Mouse (Mus musculus) adrenal gland, adult 18-20 months (tissue): ENCODE measurements at regions not wholly inside any gene's neighbourhood (a gene's known extent, or its start where the extent isn't known, plus 50 kb on each side); places are given as distances from the start of the nearest gene placed in this dataset.

Source experiments
- DNase-seq, 2 experiments: peaks; one replicate each; pipeline ENCODE4 v3.0.0; 2021 to 2022; ENCODE audit warnings: low spot score in 2 of 2

GRCm38 (mm10) chr3:149331251-149331960, 341.1 kb upstream of the Adgrl2 start:
- DNase-seq: no peak

- no peak for DNase-seq
Observed at GRCm38 (mm10) chr3:149330716-149331115, 340.4 kb upstream of the Adgrl2 start.

GRCm38 (mm10) chr3:149330041-149330440, 339.7 kb upstream of the Adgrl2 start:
- DNase-seq: no peak

- DNase-seq: no peak
Observed at GRCm38 (mm10) chr3:149329615-149330014, 339.3 kb upstream of the Adgrl2 start.

DNA sequence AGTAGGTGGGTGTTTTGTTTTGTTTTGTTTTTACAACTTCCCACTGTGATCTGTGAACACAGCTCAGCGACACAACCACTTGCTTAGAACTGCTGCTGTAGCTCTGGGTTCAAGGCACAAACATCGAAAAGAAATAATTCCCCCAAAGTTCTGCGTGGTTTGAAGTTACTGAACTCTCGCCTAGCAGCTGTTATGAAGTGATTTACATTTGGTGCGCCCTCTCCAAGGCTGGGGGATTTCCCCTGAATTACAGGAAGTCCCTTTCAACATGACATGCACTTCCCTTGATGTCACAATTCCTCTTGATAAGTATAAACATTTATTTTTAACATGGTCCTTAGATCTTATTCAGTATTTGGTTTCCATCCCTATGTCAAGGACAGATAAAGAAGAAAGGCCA, 336.3 kb upstream of the Adgrl2 start:
- DNase-seq: no peak

- DNase-seq: no peak
Observed at GRCm38 (mm10) chr3:149324088-149324487, 333.7 kb upstream of the Adgrl2 start.

- DNase-seq: no peak
Observed at GRCm38 (mm10) chr3:149318728-149319127, 328.4 kb upstream of the Adgrl2 start.

DNA sequence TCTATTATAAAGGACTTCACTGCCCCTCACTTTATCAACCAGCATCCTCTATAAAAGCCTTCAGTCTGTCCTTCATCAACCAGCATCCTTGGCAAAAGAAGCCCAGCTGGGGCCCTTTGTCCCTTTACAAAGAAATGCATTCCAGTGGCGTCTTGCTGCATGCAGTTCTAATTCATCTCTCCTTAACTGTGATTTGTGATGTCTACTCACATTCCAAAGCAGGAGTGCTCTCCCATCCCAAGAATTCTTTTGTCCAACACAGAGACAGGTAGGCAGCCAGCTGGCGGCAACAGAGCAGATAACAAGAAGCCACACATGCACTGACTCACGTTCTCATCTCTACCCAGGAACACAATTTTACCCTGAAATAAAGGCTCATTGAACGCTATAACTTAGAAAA, 323.9 kb upstream of the Adgrl2 start:
- DNase-seq: no peak

DNA sequence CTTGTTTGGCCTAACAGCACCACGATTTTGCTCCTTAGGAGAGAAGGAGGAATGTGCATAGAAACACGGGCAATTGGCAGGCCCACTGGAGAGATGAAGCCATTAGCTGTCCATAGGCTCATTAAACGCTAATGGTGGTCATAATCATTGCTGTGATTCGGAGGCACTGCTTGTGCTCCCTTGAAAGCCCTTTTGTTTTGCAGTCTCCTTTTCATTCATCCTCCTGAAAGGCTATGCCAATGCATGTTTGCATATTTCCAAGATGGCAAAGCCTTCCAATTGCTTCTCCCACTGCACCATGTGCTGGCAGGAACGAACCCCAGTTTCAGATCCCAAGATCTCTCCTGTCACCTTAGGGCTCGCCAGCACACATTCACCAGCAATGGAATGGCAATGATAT, 322.9 kb upstream of the Adgrl2 start:
- DNase-seq: no peak

- DNase-seq: no peak
Observed at GRCm38 (mm10) chr3:149311576-149311975, 321.2 kb upstream of the Adgrl2 start.

DNA sequence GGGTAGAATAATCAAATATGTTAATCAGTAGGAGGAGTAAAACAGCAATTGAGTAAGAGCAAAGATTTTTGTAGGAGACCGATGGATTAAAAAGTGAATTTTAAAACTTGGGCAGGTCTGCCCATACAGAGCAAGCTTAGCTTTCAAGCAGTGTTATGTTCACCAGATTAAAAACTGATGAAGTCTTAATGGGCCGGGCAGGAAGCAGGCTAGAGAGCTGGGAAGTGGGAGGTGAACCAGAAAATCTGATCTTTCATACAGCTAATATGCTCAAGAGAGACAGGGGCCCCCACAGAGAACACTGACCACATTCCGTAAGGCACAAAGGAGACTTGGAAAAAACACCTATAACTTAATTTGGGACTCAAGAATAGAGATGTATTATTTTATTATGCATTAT, 316.4 kb upstream of the Adgrl2 start:
- DNase-seq: no peak

GRCm38 (mm10) chr3:149306291-149306690, 315.9 kb upstream of the Adgrl2 start:
- no peak for DNase-seq

GRCm38 (mm10) chr3:149305440-149305839, 315.1 kb upstream of the Adgrl2 start:
- no peak for DNase-seq

- DNase-seq: no peak
Observed at GRCm38 (mm10) chr3:149305011-149305413, 314.7 kb upstream of the Adgrl2 start.

DNA sequence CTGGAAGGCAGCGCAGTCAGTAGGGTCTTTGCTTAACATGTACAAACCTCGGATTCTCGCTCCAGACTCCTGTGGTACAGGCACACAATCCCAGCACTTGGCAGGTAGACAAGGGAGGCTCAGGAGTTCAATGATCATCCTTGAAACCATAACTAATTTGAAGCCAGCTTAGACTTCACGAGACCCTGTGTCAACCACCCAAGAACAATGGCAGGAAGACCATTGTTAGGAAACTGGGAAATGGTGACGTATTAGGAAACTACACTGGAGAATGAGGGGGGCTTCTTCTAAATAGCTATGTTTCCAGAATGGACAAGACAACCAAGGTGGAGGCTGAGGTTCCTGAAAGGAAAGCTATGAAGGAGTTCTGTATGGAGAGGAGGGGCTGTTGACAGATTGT, 313.1 kb upstream of the Adgrl2 start:
- no peak for DNase-seq

- DNase-seq: no peak
Observed at GRCm38 (mm10) chr3:149300002-149300401, 309.6 kb upstream of the Adgrl2 start.

DNA sequence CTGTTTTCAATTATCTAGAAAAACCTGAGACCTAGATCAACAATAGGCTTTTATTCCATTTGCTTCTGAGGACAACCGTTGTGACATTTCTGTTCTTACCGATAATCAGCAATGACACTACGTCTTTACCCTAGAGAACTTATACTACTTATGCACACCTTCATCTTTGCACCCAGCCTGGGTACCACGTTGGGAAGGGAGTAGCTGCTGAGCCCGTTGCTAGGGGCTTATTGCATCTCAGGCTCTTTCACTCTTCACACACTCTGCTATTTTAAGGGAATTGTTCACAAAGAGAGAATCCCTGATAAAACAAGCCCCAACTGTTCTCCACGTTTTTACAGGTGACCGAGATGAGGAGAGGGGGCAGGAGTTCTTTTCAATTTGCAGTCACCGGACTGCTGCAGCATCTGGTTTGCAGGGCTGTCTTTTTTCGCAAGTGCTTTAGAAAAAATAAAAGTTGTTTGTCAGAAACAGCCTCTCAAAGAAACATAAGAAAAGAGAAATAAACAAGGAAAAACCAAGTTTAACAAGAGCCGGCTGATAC, 306.1 kb upstream of the Adgrl2 start:
- no peak for DNase-seq

DNA sequence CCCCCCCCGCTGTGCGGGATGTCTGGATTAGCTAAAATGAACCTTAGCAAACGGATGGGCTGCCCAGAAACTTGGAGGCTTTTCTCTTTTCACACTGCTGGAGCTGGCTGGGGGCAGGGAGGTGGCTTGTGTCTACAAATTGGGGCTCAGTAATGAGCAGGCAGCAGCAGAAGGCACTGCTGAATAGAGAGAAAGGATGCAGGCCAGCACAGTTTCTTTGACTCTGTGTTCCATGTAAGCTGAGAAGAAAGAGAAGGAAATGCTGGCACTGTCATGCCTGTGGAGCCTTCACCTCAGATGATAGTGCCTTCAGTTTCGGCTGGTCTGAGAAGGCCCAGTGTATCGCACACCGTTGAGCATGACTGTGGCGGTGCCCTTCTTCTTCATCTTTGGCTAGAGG, 305.6 kb upstream of the Adgrl2 start:
- no peak for DNase-seq

DNA sequence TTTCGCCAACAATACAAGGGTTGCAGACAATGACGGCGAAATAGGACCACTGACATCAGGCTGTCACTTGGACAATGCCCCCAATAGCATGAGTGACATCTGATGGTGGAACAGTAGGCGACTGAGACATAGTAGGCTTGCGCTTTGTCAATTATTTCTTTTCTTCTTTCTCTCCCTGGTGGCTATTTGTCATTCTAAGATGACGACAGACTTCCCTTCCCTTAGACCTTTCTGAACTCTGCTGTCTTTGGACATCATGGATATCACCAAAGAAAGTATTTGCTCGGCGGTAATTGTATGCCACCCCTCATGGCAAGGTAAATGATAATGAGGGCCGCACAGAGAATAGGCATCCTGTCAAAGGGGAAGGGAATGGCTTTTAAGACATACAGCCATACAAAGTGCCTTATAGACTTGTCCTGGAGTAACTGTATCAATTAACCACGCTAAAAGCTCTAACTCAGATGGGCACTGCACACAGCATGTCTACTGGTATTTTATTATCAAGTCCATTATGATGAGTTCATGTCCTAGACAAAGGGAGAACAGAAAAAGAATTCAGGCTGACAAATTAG, 305.0 kb upstream of the Adgrl2 start:
- no peak for DNase-seq

- no peak for DNase-seq
Observed at GRCm38 (mm10) chr3:149294445-149294844, 304.1 kb upstream of the Adgrl2 start.

DNA sequence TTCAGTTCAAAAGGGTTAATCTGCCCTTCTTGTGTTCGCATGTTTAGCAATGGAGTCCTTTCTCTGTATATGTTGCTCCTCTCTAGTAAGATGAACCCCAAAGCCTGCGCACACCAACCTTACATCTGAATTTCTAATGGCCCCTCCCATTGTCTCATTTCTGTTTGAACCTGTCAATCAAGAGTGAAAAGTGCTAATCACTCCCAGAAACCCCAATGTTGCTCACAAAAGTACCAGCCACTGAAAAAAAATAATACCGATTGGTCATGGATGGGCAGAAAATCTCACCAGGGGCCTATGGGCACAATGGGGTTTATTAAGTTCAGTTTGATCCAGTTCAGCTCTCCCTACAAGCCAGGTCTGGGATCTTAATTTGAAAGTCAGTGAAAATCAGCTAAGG, 302.1 kb upstream of the Adgrl2 start:
- DNase-seq: no peak

GRCm38 (mm10) chr3:149291473-149291872, 301.1 kb upstream of the Adgrl2 start:
- no peak for DNase-seq

- no peak for DNase-seq
Observed at GRCm38 (mm10) chr3:149290228-149290627, 299.9 kb upstream of the Adgrl2 start.
